Mouse (Mus musculus) frontal cortex, postnatal 14 days (tissue): Measurements from ENCODE around the gene Dytn.

Experiments
- DNase-seq, 2 experiments: peaks; one replicate each; pipeline ENCODE4 v3.0.0; 2022; ENCODE audit warnings: low spot score in 2 of 2

Dytn gene

GRCm38 (mm10) chr1:63579153-63579552 is 107.6 kb downstream of the Dytn start:
- DNase-seq = no peak

- no peak for DNase-seq
Measured at GRCm38 (mm10) chr1:63576803-63577202, 109.9 kb downstream of the Dytn start.

- no peak for DNase-seq
Measured at GRCm38 (mm10) chr1:63573864-63574611, 112.7 kb downstream of the Dytn start.

- DNase-seq = no peak
Measured at GRCm38 (mm10) chr1:63573432-63573831, 113.3 kb downstream of the Dytn start.
